Mouse (Mus musculus) limb, embryonic 10.5 days (tissue): ENCODE data around the gene Gpr87. TPM values are rescaled to one million over a fixed set of nuclear protein-coding genes. Genes with fewer than 3 reads are reported as not detected.

Source experiments
- DNase-seq: peaks from one replicate; pipeline ENCODE4 v3.0.0-alpha.2; 2017; ENCODE audit warnings: low spot score
- H3K27ac ChIP-seq: fragments of 300-500 bp; sonication (generic); 2 replicates; pipeline ENCODE4 v1.5.1; 2016; ENCODE audit warnings: mild to moderate bottlenecking
- H3K27me3 ChIP-seq: fragments of 300-500 bp; sonication (generic); 2 replicates; pipeline ENCODE4 v1.6.1; 2016; ENCODE audit warnings: low read depth, mild to moderate bottlenecking; ENCODE audit not compliant: poor library complexity, severe bottlenecking
- H3K36me3 ChIP-seq: fragments of 300-500 bp; sonication (generic); 2 replicates; pipeline ENCODE4 v1.6.1; 2016; ENCODE audit warnings: mild to moderate bottlenecking, moderate library complexity
- H3K4me1 ChIP-seq: fragments of 300-500 bp; sonication (generic); 2 replicates; pipeline ENCODE4 v1.6.1; 2016
- H3K4me3 ChIP-seq: fragments of 300-500 bp; sonication (generic); 2 replicates; pipeline ENCODE4 v1.5.1; 2016; ENCODE audit warnings: mild to moderate bottlenecking, moderate library complexity
- H3K9me3 ChIP-seq: fragments of 300-500 bp; sonication (generic); replicated peaks from 2 replicates; pipeline ENCODE4 v1.6.1; 2016; ENCODE audit warnings: mild to moderate bottlenecking
- WGBS: fragments of 180-500 bp; shearing (Covaris S2); methylation state at CpG from one replicate; pipeline ENCODE4 v1.1.7; 2016; 5-methylcytosine and 5-hydroxymethylcytosine counted together
- polyA plus RNA-seq: library from polyadenylated mRNA; unstranded; fragments of >200 nt; fragmentation: Nextera tagmentation; extraction: Ambion mirVana; gene quantifications from 2 replicates; pipeline ENCODE4 v1.2.1, GENCODE M21; 2016

The Gpr87 gene
- polyA plus RNA-seq: 0.33 and 0.84 TPM in 2 replicates

DNA sequence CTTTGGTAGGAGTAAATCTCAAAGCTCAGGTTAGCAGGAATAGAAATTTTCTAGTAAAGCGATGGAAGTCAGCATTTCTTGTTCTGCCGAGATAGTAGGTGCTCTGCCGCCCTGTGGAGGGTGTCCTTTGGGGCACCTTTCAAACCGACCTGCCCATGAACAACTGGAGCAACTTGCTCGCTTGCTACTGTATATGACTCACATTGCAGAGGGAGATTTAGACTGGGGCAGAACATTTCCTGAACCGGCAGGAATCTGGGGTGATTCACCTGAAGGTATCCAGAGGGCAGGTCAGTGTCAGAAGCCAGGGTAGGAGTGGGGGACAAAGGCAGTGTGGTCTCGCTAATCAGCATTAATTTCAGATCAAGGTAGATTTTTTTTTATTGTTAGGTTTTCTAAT lies at the start of gene Gpr87:
Gpr87 (minus strand) TSS at position 167 of the 400 bp plus-strand sequence.
- Histone ChIP-seq H3K4me1 (no peaks in the 10 kb centered on the region), H3K27ac (no peak within 1 kb of the TSS), H3K27me3 (no peaks in the 10 kb centered on the region), H3K4me3 (no peak within 1 kb of the TSS), H3K36me3 (no peaks in the 10 kb centered on the region), H3K9me3 (no peaks in the 10 kb centered on the region)
- WGBS: 84% methylated on average over 7 of the region's 7 CpGs
- no peak for DNase-seq

DNA sequence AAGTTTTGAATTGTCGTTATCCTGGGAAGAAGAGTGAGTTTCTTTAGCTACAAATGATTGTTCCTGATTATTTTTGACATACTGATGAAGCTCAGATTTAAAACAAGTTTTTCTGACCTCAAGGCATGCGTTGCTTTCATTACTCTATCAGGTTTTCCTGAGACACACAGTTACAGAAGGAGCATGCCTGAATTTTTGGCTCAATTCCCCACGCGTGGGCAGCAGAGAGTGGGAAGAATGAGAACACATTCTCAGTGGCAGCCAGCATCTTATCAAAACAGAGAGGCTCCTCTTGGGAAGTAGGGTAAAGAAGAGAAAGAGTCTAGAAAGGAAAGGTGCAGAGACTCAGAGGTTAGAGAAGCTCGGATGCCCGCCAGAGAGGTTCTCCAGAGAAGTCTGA lies 48.5 kb upstream of the Gpr87 start:
- H3K27me3 ChIP-seq: no peaks in the 10 kb centered on the region
- no peaks in the 10 kb centered on the region for H3K36me3 ChIP-seq
- no peaks in the 10 kb centered on the region for H3K9me3 ChIP-seq
- WGBS: 90% methylated on average over 6 of the region's 6 CpGs
- H3K4me1 ChIP-seq: no peaks in the 10 kb centered on the region
- H3K27ac ChIP-seq: no peak overlapping the region
- DNase-seq: no peak
- no peak overlapping the region for H3K4me3 ChIP-seq

DNA sequence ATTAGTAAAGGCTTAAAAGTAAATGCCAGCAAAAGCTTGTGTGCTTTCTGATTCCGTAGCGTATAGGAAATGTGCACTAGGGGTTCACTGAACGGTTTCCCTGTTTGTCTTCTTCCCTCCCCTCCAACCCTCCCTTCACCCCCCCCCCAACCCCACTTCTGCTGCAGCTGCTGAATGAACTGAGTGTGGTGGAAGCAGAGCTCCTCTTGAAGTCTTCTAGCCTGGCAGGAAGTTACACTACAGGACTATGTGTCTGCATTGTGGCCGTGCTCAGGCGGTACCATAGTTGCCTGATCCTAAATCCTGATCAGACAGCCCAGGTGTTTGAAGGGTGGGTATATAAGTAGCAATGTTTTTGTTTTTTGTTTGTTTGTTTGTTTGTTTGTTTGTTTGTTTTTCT lies 40.0 kb upstream of the Gpr87 start:
- no peak overlapping the region for H3K27ac ChIP-seq
- no peaks in the 10 kb centered on the region for H3K27me3 ChIP-seq
- no peaks in the 10 kb centered on the region for H3K4me1 ChIP-seq
- H3K4me3 ChIP-seq: no peak overlapping the region
- no peaks in the 10 kb centered on the region for H3K36me3 ChIP-seq
- DNase-seq: no peak
- no peaks in the 10 kb centered on the region for H3K9me3 ChIP-seq
- WGBS: 74% methylated on average over 5 of the region's 5 CpGs

DNA sequence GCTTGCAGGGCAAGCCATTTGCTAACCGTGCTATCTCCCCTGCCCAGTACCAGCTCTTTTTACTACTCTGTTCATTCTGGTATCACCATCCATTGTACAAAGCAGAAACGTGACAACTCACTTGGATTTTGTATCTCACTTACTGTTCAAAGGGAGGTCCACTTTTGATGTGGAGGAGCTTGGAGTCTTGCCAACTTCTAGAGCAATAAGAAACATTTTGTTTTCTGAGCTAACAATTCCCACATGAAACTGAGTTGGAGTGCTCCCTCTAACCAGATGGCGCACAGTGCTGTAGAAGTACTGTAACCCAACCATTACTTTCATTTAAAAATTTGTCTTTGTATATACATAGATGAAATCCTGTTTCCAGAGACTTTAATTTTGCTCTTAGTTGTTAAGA lies 36.0 kb upstream of the Gpr87 start:
- WGBS: 86% methylated on average over 3 of the region's 3 CpGs
- no peak for DNase-seq

DNA sequence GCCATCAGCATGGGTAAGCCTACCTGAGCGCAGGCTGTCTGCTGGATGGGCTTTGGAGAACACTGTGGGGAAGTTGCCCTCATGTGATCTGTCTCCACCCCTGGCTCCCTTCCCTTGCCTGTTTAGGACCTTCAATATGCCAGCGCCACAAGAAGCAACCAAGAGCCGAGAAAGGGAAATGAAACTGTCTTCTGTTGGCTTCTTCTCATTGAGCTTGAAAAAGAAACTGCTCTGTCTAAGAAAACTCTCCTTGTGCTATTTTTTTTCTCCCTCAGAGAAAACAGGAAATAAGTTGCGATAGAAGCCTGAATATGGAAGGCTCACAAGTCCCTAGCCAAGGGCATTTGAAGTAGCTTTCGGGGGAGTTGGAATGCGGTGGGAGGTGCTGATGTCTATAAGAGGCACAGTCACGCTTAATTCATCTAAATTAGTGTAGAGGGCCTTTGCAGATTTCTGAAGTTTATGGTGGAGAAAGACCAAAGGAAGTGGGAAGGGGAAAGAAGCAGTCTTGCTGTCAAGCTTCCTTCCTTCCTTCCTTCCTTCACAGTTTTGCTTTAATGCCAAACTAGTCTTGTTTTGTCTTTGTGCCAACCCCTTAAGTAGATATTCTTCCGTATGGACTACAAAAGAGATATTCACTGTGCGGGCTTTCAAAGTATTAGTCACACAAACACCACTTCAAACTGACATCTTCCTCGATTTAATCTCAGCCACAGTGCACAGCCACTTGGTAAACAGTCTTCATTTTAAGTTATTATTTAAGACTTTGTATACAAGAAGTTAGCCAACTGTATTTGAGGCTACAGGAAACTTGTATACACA lies 34.0 kb upstream of the Gpr87 start:
- WGBS: 63% methylated on average over 10 of the region's 10 CpGs
- Histone ChIP-seq H3K36me3 (no peaks in the 10 kb centered on the region), H3K27ac (no peak overlapping the region), H3K4me1 (peaks cover 7% of the 10 kb centered on the region), H3K4me3 (no peak overlapping the region), H3K27me3 (no peaks in the 10 kb centered on the region), H3K9me3 (no peaks in the 10 kb centered on the region)
- DNase-seq: no peak

More for the DNA sequence above, 36.0 kb upstream of the Gpr87 start:
- peaks cover 7% of the 10 kb centered on the region for H3K4me1 ChIP-seq
- no peaks in the 10 kb centered on the region for H3K36me3 ChIP-seq
- H3K4me3 ChIP-seq: no peak overlapping the region
- no peak overlapping the region for H3K27ac ChIP-seq
- H3K9me3 ChIP-seq: no peaks in the 10 kb centered on the region
- no peaks in the 10 kb centered on the region for H3K27me3 ChIP-seq

DNA sequence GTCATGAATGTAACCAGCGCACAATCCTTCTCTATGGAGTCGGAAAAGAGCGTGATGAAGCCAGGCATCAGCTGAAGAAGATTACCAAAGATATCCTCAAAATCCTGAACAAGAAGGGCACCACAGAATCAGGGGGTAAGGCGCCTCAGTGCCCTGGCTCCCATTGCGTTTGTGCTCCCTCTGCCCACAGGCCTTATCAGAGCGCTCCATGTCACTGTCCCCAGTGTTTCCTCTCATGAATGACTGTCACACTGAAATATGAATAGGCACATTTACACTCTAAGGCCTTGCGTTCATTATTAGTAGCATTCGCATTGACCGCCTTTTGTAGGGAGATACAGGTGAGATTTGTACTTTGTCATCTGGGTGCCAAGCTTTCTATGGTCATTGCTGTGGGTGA lies 32.8 kb upstream of the Gpr87 start:
- no peaks in the 10 kb centered on the region for H3K36me3 ChIP-seq
- no peak overlapping the region for H3K27ac ChIP-seq
- WGBS: 96% methylated on average over 9 of the region's 9 CpGs
- H3K27me3 ChIP-seq: no peaks in the 10 kb centered on the region
- no peaks in the 10 kb centered on the region for H3K9me3 ChIP-seq
- no peak overlapping the region for H3K4me3 ChIP-seq
- H3K4me1 ChIP-seq: peaks cover 7% of the 10 kb centered on the region
- DNase-seq: no peak

DNA sequence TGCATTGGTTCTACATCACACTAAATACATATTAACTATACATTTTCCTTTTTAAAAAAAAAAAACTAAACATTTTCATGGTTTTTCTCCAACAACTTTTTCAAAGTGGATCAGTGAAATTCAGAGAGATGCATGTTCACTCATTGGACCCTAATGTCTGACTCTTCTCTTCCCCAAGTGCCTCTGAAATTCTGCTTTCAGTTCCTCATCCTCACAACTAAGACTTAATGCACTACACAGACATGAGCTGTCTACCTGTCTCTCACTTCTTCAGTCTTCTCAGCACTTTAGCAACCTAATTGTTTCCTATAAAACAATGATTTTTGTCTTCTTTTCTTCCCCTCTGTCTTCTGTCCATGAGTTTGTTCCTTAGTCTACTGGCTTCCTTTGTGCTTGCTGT lies 30.5 kb upstream of the Gpr87 start:
- Histone ChIP-seq H3K4me3 (no peak overlapping the region), H3K27me3 (no peaks in the 10 kb centered on the region), H3K9me3 (no peaks in the 10 kb centered on the region), H3K27ac (no peak overlapping the region), H3K36me3 (no peaks in the 10 kb centered on the region), H3K4me1 (peaks cover 7% of the 10 kb centered on the region)
- DNase-seq: no peak

DNA sequence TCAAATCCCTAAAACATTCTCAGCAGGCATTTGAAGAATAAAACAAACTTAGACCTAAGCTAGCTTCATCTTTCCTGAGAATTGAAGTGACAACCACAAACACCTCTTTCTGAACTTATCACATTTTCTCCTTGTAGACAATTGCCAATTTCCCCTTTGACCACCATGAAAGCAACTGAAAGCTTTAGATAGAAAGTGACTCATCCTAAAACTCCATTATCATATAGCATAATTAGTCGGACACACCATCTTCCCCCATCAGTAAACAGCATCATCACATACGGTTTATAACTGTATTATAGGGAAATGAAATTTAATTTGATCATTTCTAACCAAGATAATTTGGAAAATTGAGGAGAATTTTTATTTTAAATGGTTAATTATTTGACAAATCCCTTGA lies 27.4 kb upstream of the Gpr87 start:
- WGBS: 94% methylated on average over 2 of the region's 2 CpGs
- H3K4me3 ChIP-seq: no peak overlapping the region
- no peak overlapping the region for H3K27ac ChIP-seq
- no peaks in the 10 kb centered on the region for H3K36me3 ChIP-seq
- H3K9me3 ChIP-seq: no peaks in the 10 kb centered on the region
- H3K4me1 ChIP-seq: no peaks in the 10 kb centered on the region
- H3K27me3 ChIP-seq: no peaks in the 10 kb centered on the region
- no peak for DNase-seq

DNA sequence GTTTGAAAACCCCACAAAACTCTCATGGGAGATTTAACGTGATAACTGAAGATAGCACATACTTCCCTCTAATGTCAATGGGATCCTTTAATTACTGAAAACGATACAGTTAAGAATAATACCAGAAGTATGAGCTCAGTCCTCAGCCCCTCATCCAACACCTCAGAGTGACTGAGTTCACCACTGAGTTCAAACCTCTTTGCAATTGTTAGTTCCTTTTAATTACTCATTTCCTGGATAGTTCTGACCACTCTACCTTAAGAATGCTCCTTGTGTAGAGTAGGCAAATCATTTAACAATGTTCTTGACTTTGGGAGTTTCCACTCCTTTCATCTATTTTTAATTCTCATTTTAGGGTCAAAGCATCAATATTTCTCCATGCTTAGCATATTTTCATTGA lies 24.4 kb upstream of the Gpr87 start:
- 87% methylated on average over 2 of the region's 2 CpGs for WGBS
- no peaks in the 10 kb centered on the region for H3K27me3 ChIP-seq
- H3K4me3 ChIP-seq: no peak overlapping the region
- no peak overlapping the region for H3K27ac ChIP-seq
- H3K9me3 ChIP-seq: no peaks in the 10 kb centered on the region
- no peak for DNase-seq
- H3K4me1 ChIP-seq: no peaks in the 10 kb centered on the region
- H3K36me3 ChIP-seq: no peaks in the 10 kb centered on the region

DNA sequence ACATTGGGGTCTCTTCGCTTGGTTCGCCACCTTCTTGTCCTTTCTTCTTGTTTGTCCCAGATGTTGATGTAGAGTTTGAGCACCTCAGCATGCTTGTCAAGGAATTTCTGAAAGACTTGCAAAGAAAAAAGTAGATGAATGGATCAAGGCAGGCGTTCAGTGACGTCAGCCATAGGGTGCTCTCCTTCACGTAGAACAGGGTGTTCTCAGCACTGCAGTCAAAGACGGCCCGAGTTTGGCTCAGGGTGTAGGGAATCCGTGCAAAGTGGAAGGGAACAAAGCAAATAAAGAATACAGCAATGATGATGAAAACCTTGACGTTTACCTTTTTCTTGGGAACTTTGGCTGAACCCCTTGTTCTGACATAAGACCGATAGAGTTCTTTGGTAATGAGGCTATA lies 22.3 kb upstream of the Gpr87 start:
- 93% methylated on average over 10 of the region's 10 CpGs for WGBS
- H3K4me3 ChIP-seq: no peak overlapping the region
- H3K9me3 ChIP-seq: no peaks in the 10 kb centered on the region
- H3K36me3 ChIP-seq: no peaks in the 10 kb centered on the region
- DNase-seq: no peak
- H3K4me1 ChIP-seq: no peaks in the 10 kb centered on the region
- H3K27me3 ChIP-seq: no peaks in the 10 kb centered on the region
- no peak overlapping the region for H3K27ac ChIP-seq

DNA sequence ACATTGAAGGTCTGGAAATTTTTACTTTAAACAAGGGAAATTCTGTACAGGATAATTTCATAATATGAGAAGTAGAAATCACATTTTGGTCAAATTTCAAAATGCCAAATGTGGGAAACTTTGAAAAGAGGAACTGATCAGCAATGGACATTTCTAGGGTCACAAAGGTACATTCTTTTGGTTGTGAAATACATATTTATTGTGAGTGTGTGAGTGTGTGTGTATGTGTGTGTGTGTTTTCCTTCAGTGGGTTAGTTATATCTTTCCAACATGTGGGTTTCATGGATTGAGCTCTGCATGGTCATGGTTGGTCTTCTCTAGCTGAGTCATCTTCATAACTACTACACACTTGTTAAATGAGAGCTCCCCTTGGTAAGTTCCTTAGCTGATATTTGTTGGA lies 17.5 kb upstream of the Gpr87 start:
- Histone ChIP-seq H3K4me3 (no peak overlapping the region), H3K4me1 (peaks cover 7% of the 10 kb centered on the region), H3K27me3 (no peaks in the 10 kb centered on the region), H3K9me3 (no peaks in the 10 kb centered on the region), H3K36me3 (no peaks in the 10 kb centered on the region), H3K27ac (no peak overlapping the region)
- DNase-seq: no peak

DNA sequence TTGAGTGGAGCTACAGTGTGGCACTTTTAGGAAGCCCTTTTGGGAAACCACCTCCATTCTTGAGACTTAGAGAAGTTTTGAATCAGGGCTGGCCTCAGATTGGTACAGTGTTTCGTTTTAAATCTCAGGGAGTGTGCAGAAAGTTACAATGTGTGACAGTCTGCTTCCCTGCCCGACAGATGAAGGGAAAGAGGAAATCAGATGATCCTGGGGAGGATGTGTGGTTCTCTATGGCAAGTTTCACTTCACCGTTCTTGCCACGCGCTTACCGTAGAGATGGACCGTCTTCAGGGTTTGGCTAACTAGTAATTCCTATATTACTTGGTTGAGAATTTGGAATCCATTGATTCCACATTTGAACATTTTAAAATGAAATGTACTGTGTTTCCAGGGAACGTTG lies 16.9 kb upstream of the Gpr87 start:
- Histone ChIP-seq H3K27ac (no peak overlapping the region), H3K4me1 (peaks cover 7% of the 10 kb centered on the region), H3K9me3 (no peaks in the 10 kb centered on the region), H3K36me3 (no peaks in the 10 kb centered on the region), H3K4me3 (no peak overlapping the region), H3K27me3 (no peaks in the 10 kb centered on the region)
- WGBS: 92% methylated on average over 8 of the region's 8 CpGs
- DNase-seq: no peak

DNA sequence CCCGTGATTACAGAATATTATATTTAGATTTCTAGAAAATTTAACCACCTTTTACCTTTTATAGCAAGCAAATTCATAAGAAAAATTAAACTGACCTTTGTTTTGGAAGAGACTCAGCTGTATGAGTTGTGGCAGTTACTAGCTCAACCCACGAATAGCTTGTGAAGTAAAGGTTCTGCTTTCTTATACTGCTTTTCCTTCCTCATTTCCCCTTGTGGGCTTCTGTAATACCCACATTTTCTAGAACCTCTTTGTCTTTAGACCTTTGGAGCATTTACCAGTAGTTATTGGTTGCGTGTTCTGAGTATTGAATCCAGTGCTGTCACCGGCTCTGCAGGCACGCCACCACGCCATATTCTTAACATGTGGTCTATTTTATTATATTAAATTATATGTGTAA lies 15.8 kb upstream of the Gpr87 start, which contains the start of gene P2ry13:
P2ry13 (minus strand) TSS at position 156 of the 400 bp plus-strand sequence.
- Histone ChIP-seq H3K36me3 (no peaks in the 10 kb centered on the region), H3K9me3 (no peaks in the 10 kb centered on the region), H3K4me1 (peaks cover 7% of the 10 kb centered on the region), H3K27ac (no peak within 1 kb of the TSS), H3K27me3 (no peaks in the 10 kb centered on the region), H3K4me3 (no peak within 1 kb of the TSS)
- 89% methylated on average over 6 of the region's 6 CpGs for WGBS
- DNase-seq: no peak

DNA sequence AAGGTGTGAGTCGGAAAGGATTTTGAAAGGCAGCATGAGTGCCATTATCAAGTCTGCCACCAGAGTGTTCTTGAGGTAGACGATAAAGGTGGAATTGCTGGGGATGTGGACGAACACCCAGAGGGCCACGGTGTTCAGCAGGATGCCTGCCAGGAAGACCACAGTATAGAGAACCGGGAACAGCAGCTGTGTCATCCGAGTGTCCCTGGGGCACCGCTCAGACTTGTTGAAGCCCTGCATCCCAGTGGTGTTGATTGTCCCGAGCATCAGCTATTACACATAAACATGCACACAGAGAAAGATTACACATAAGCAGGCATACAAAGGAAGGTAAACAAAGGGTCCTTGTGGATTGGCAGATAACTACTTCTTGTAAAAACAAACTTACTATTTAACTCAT lies 15.2 kb upstream of the Gpr87 start:
- Histone ChIP-seq H3K36me3 (no peaks in the 10 kb centered on the region), H3K27ac (no peak overlapping the region), H3K4me3 (no peak overlapping the region), H3K9me3 (no peaks in the 10 kb centered on the region), H3K4me1 (peaks cover 12% of the 10 kb centered on the region), H3K27me3 (no peaks in the 10 kb centered on the region)
- no peak for DNase-seq
- WGBS: 85% methylated on average over 8 of the region's 8 CpGs
